ENCODE assay signal across 8 mouse cellular contexts in genomic region chr19:5800350-5800631, GRCm38 (mm10). TPM values are rescaled to one million over a fixed set of nuclear protein-coding genes. Genes with fewer than 3 reads are reported as not detected.
DNase-seq lines count a peak whose midpoint lies in the region; ATAC-seq lines count a peak whose summit lies in the region.

No protein-coding gene starts in this region.

- H3K4me2 ChIP-seq in kidney, embryonic 14.5 days (replicated peaks; ENCODE audit: low read depth, low read length): peak overlapping the region; percentile 91
- peak overlapping the region; percentile 82 for H3K4me2 ChIP-seq in hindbrain, embryonic 11.5 days (replicated peaks; ENCODE audit: low read depth, low read length)
- H3K4me2 ChIP-seq in midbrain, embryonic 13.5 days (replicated peaks): peak overlapping the region; percentile 97

- peak overlapping the region; percentile 94 for H3K4me3 ChIP-seq in kidney, embryonic 14.5 days (ENCODE audit: low read length)
- peak overlapping the region; percentile 93 for H3K4me3 ChIP-seq in hindbrain, embryonic 11.5 days (ENCODE audit: low read depth, low read length)
- H3K4me3 ChIP-seq in midbrain, embryonic 13.5 days (replicated peaks): peak overlapping the region; percentile 99

- no peaks in the 10 kb centered on the region for H3K9me3 ChIP-seq in kidney, embryonic 14.5 days (ENCODE audit: control insufficient read depth, low read length)
- H3K9me3 ChIP-seq in hindbrain, embryonic 11.5 days (ENCODE audit: control insufficient read depth, low read length): no peaks in the 10 kb centered on the region
- no peaks in the 10 kb centered on the region for H3K9me3 ChIP-seq in midbrain, embryonic 13.5 days

- H3K36me3 ChIP-seq in kidney, embryonic 14.5 days (ENCODE audit: control insufficient read depth, insufficient read depth, low read length): peaks cover 40% of the 10 kb centered on the region
- H3K36me3 ChIP-seq in hindbrain, embryonic 11.5 days (ENCODE audit: control insufficient read depth, insufficient read depth, low read length): peaks cover 15% of the 10 kb centered on the region
- H3K36me3 ChIP-seq in midbrain, embryonic 13.5 days: peaks cover 32% of the 10 kb centered on the region

- DNase-seq in kidney, adult 11 months: no peak
- DNase-seq in Muller cell, postnatal 12 days (ENCODE audit: inconsistent ontology term): peak; percentile 49
- peak; percentile 63 for DNase-seq in hindbrain, embryonic 11.5 days (ENCODE audit: low spot score)
- DNase-seq in left cerebral cortex, postnatal 10 days (ENCODE audit: extremely low spot score in 1 of 2, low spot score in 2 of 2): no peak
- no peak for DNase-seq in left cerebral cortex, adult 18-20 months (ENCODE audit: low spot score in 2 of 2)
- DNase-seq in thymus, postnatal 10 days (ENCODE audit: low spot score in 2 of 2): no peak

- no peaks in the 10 kb centered on the region for H3K27me3 ChIP-seq in kidney, embryonic 14.5 days (ENCODE audit: control insufficient read depth, insufficient read depth, low read length)
- H3K27me3 ChIP-seq in hindbrain, embryonic 11.5 days (ENCODE audit: control insufficient read depth, insufficient read depth, low read length): no peaks in the 10 kb centered on the region
- no peaks in the 10 kb centered on the region for H3K27me3 ChIP-seq in midbrain, embryonic 13.5 days

- no peak for ATAC-seq in kidney, embryonic 14.5 days (ENCODE audit: low FRiP score, low TSS enrichment)
- ATAC-seq in hindbrain, embryonic 11.5 days (ENCODE audit: low FRiP score): no peak
- ATAC-seq in midbrain, embryonic 13.5 days: no peak

- peak overlapping the region; percentile 99 for H3K27ac ChIP-seq in kidney, embryonic 14.5 days (ENCODE audit: low read depth, low read length)
- peak overlapping the region; percentile 74; the same call in 1 of the 2 replicates for H3K27ac ChIP-seq in hindbrain, embryonic 11.5 days (ENCODE audit: low read depth, low read length)
- H3K27ac ChIP-seq in midbrain, embryonic 13.5 days: peak overlapping the region; percentile 100

- intact Hi-C loops in left cerebral cortex, postnatal 10 days (cut with DNase I): no loop called here

- peaks cover 27% of the 10 kb centered on the region for H3K4me1 ChIP-seq in kidney, embryonic 14.5 days (ENCODE audit: control insufficient read depth, insufficient read depth, low read length)
- H3K4me1 ChIP-seq in hindbrain, embryonic 11.5 days (replicated peaks; ENCODE audit: control insufficient read depth, insufficient read depth, low read length): peaks cover 9% of the 10 kb centered on the region
- peaks cover 49% of the 10 kb centered on the region for H3K4me1 ChIP-seq in midbrain, embryonic 13.5 days (replicated peaks)

- 1% methylated on average over 2 of the region's 2 CpGs for WGBS in kidney, embryonic 14.5 days
- WGBS in hindbrain, embryonic 11.5 days: 0% methylated on average over 2 of the region's 2 CpGs
- WGBS in midbrain, embryonic 13.5 days: 2% methylated on average over 2 of the region's 2 CpGs

- H3K9ac ChIP-seq in kidney, embryonic 14.5 days (ENCODE audit: low read depth, low read length): peak overlapping the region; percentile 99
- H3K9ac ChIP-seq in hindbrain, embryonic 11.5 days (ENCODE audit: low read depth, low read length): peak overlapping the region; percentile 95
- H3K9ac ChIP-seq in midbrain, embryonic 13.5 days (replicated peaks): peak overlapping the region; percentile 99

RNA-seq across cellular contexts. Expression of gene Scyl1, which starts 29.1 kb away (rescaled TPM):
- 54.7 and 73.5 TPM in 2 replicates for polyA plus RNA-seq in kidney, embryonic 14.5 days (2014; fragmentation: Nextera tagmentation; extraction: Ambion mirVana)
- polyA plus RNA-seq in hindbrain, embryonic 11.5 days (2014; fragmentation: Nextera tagmentation; extraction: Ambion mirVana): 47.2 and 55.7 TPM in 2 replicates
- polyA plus RNA-seq in midbrain, embryonic 13.5 days (2015; fragmentation: Nextera tagmentation; extraction: Ambion mirVana): 64.9 and 70.0 TPM in 2 replicates
- total RNA-seq in left cerebral cortex, postnatal 10 days (2021): 10 to 100 TPM; 79.4 to 82.8 TPM
- 10 to 100 TPM; 90.8 to 93.4 TPM for total RNA-seq in left cerebral cortex, adult 18-20 months (2021)

RNA-seq across cellular contexts. Expression of gene Ltbp3, which starts 59.6 kb away (rescaled TPM):
- polyA plus RNA-seq in kidney, embryonic 14.5 days (2014; fragmentation: Nextera tagmentation; extraction: Ambion mirVana): 14.9 and 27.1 TPM in 2 replicates
- polyA plus RNA-seq in hindbrain, embryonic 11.5 days (2014; fragmentation: Nextera tagmentation; extraction: Ambion mirVana): 3.5 and 3.8 TPM in 2 replicates
- 7.1 and 9.5 TPM in 2 replicates for polyA plus RNA-seq in midbrain, embryonic 13.5 days (2015; fragmentation: Nextera tagmentation; extraction: Ambion mirVana)
- total RNA-seq in left cerebral cortex, postnatal 10 days (2021): 10 to 100 TPM; 19.9 to 21.4 TPM
- 10 to 100 TPM; 37.2 to 41.8 TPM for total RNA-seq in left cerebral cortex, adult 18-20 months (2021)

Comparison
In these comparisons a context has a peak if more than half of its experiments do, and no peak if none do; other contexts are left out.
1. DNase-seq: peak in Muller cell, postnatal 12 days (single experiment) and hindbrain, embryonic 11.5 days (single experiment); none in kidney, adult 11 months (single experiment), left cerebral cortex, postnatal 10 days (0 of 2), left cerebral cortex, adult 18-20 months (0 of 2) and thymus, postnatal 10 days (0 of 2).
2. Peak in every context shown above with its lines, with median percentiles within 50 percentile points of each other: H3K27ac ChIP-seq, H3K4me2 ChIP-seq, H3K4me3 ChIP-seq and H3K9ac ChIP-seq.